Mouse (Mus musculus): ENCODE data around the gene Osbpl9. TPM values are rescaled to one million over a fixed set of nuclear protein-coding genes. Genes with fewer than 3 reads are reported as not detected.

Osbpl9 gene
- polyA plus RNA-seq, 1 experiment from 2014 or later: 32.5 TPM

GRCm38 (mm10) chr4:109114308-109114707 is 87.8 kb downstream of the Osbpl9 start:
- Histone ChIP-seq H3K4me3 (ENCODE audit: low read depth, low read length) (no peak overlapping the region), H3K4me2 (replicated peaks; ENCODE audit: low read depth) (no peak overlapping the region), H3K9ac (ENCODE audit: low read depth, low read length) (no peak overlapping the region), H3K27ac (ENCODE audit: low read depth, low read length) (no peak overlapping the region), H3K9me3 (ENCODE audit: control insufficient read depth) (no peaks in the 10 kb centered on the region), H3K36me3 (ENCODE audit: control insufficient read depth, insufficient read depth) (no peaks in the 10 kb centered on the region), H3K4me1 (replicated peaks; ENCODE audit: control insufficient read depth, insufficient read depth, low read length) (peaks cover 6% of the 10 kb centered on the region), H3K27me3 (replicated peaks; ENCODE audit: control insufficient read depth, insufficient read depth, low read length) (no peaks in the 10 kb centered on the region)
- 71% methylated on average over 1 of the region's 1 CpGs for WGBS
- no peak for ATAC-seq
- TF ChIP-seq CTCF (IDR thresholded peaks at IDR 0.05; ENCODE audit: low read depth): no peak

GRCm38 (mm10) chr4:109112915-109113505 is 89.1 kb downstream of the Osbpl9 start:
- peak overlapping the region; percentile 30 for H3K27ac ChIP-seq (ENCODE audit: low read depth, low read length)
- peak overlapping the region; percentile 47 for H3K4me2 ChIP-seq (replicated peaks; ENCODE audit: low read depth)
- TF ChIP-seq CTCF (IDR thresholded peaks at IDR 0.05; ENCODE audit: low read depth): no peak

GRCm38 (mm10) chr4:109110978-109111377 is 91.1 kb downstream of the Osbpl9 start:
- no peak for ATAC-seq
- no peaks in the 10 kb centered on the region for H3K27me3 ChIP-seq (replicated peaks; ENCODE audit: control insufficient read depth, insufficient read depth, low read length)
- no peak overlapping the region for H3K4me2 ChIP-seq (replicated peaks; ENCODE audit: low read depth)
- no peak overlapping the region for H3K27ac ChIP-seq (ENCODE audit: low read depth, low read length)
- TF ChIP-seq CTCF (IDR thresholded peaks at IDR 0.05; ENCODE audit: low read depth): no peak
- H3K9me3 ChIP-seq (ENCODE audit: control insufficient read depth): no peaks in the 10 kb centered on the region
- no peak overlapping the region for H3K4me3 ChIP-seq (ENCODE audit: low read depth, low read length)
- 91% methylated on average over 2 of the region's 2 CpGs for WGBS
- H3K36me3 ChIP-seq (ENCODE audit: control insufficient read depth, insufficient read depth): no peaks in the 10 kb centered on the region
- H3K9ac ChIP-seq (ENCODE audit: low read depth, low read length): no peak overlapping the region
- peaks cover 3% of the 10 kb centered on the region for H3K4me1 ChIP-seq (replicated peaks; ENCODE audit: control insufficient read depth, insufficient read depth, low read length)

More at GRCm38 (mm10) chr4:109112915-109113505, 89.1 kb downstream of the Osbpl9 start:
- H3K27me3 ChIP-seq (replicated peaks; ENCODE audit: control insufficient read depth, insufficient read depth, low read length): no peaks in the 10 kb centered on the region
- H3K9ac ChIP-seq (ENCODE audit: low read depth, low read length): no peak overlapping the region
- WGBS: 48% methylated on average over 7 of the region's 7 CpGs
- peak; percentile 64 for ATAC-seq
- H3K9me3 ChIP-seq (ENCODE audit: control insufficient read depth): no peaks in the 10 kb centered on the region
- H3K4me3 ChIP-seq (ENCODE audit: low read depth, low read length): no peak overlapping the region
- H3K4me1 ChIP-seq (replicated peaks; ENCODE audit: control insufficient read depth, insufficient read depth, low read length): peaks cover 3% of the 10 kb centered on the region
- H3K36me3 ChIP-seq (ENCODE audit: control insufficient read depth, insufficient read depth): no peaks in the 10 kb centered on the region

- no peak overlapping the region for H3K27ac ChIP-seq (ENCODE audit: low read depth, low read length)
- no peak overlapping the region for H3K4me3 ChIP-seq (ENCODE audit: low read depth, low read length)
- no peak overlapping the region for H3K4me2 ChIP-seq (replicated peaks; ENCODE audit: low read depth)
- H3K9me3 ChIP-seq (ENCODE audit: control insufficient read depth): no peaks in the 10 kb centered on the region
- peaks cover 3% of the 10 kb centered on the region for H3K4me1 ChIP-seq (replicated peaks; ENCODE audit: control insufficient read depth, insufficient read depth, low read length)
- no peak for TF ChIP-seq CTCF (IDR thresholded peaks at IDR 0.05; ENCODE audit: low read depth)
- no peaks in the 10 kb centered on the region for H3K27me3 ChIP-seq (replicated peaks; ENCODE audit: control insufficient read depth, insufficient read depth, low read length)
- no peak for ATAC-seq
- no peaks in the 10 kb centered on the region for H3K36me3 ChIP-seq (ENCODE audit: control insufficient read depth, insufficient read depth)
- H3K9ac ChIP-seq (ENCODE audit: low read depth, low read length): no peak overlapping the region
- WGBS: 91% methylated on average over 10 of the region's 10 CpGs
Observed at GRCm38 (mm10) chr4:109109686-109110085, 92.4 kb downstream of the Osbpl9 start.

GRCm38 (mm10) chr4:109109012-109109411 is 93.1 kb downstream of the Osbpl9 start:
- Histone ChIP-seq H3K27me3 (replicated peaks; ENCODE audit: control insufficient read depth, insufficient read depth, low read length) (no peaks in the 10 kb centered on the region), H3K27ac (ENCODE audit: low read depth, low read length) (no peak overlapping the region), H3K4me1 (replicated peaks; ENCODE audit: control insufficient read depth, insufficient read depth, low read length) (peaks cover 3% of the 10 kb centered on the region), H3K4me3 (ENCODE audit: low read depth, low read length) (no peak overlapping the region), H3K9ac (ENCODE audit: low read depth, low read length) (no peak overlapping the region), H3K36me3 (ENCODE audit: control insufficient read depth, insufficient read depth) (no peaks in the 10 kb centered on the region), H3K9me3 (ENCODE audit: control insufficient read depth) (no peaks in the 10 kb centered on the region), H3K4me2 (replicated peaks; ENCODE audit: low read depth) (no peak overlapping the region)
- ATAC-seq: no peak
- 83% methylated on average over 6 of the region's 6 CpGs for WGBS
- no peak for TF ChIP-seq CTCF (IDR thresholded peaks at IDR 0.05; ENCODE audit: low read depth)

GRCm38 (mm10) chr4:109106594-109106993 is 95.5 kb downstream of the Osbpl9 start:
- peaks cover under 1% of the 10 kb centered on the region; the same call in 1 of the 2 replicates for H3K36me3 ChIP-seq (ENCODE audit: control insufficient read depth, insufficient read depth)
- TF ChIP-seq CTCF (IDR thresholded peaks at IDR 0.05; ENCODE audit: low read depth): no peak
- H3K4me2 ChIP-seq (replicated peaks; ENCODE audit: low read depth): no peak overlapping the region
- no peak overlapping the region for H3K27ac ChIP-seq (ENCODE audit: low read depth, low read length)
- no peaks in the 10 kb centered on the region for H3K4me1 ChIP-seq (replicated peaks; ENCODE audit: control insufficient read depth, insufficient read depth, low read length)
- no peaks in the 10 kb centered on the region for H3K27me3 ChIP-seq (replicated peaks; ENCODE audit: control insufficient read depth, insufficient read depth, low read length)
- no peak overlapping the region for H3K9ac ChIP-seq (ENCODE audit: low read depth, low read length)
- no peaks in the 10 kb centered on the region for H3K9me3 ChIP-seq (ENCODE audit: control insufficient read depth)
- H3K4me3 ChIP-seq (ENCODE audit: low read depth, low read length): no peak overlapping the region
- ATAC-seq: no peak

All from intestine, postnatal 0 days (tissue).